Mouse (Mus musculus) gastrocnemius, adult 8-10 months (tissue): ENCODE data around the gene Nos1. TPM values are rescaled to one million over a fixed set of nuclear protein-coding genes. Genes with fewer than 3 reads are reported as not detected.

ENCODE experiments used
- DNase-seq, 2 experiments: peaks; one replicate each; pipeline ENCODE4 v3.0.0; 2022; ENCODE audit warnings: low spot score in 2 of 2
- total RNA-seq, 4 experiments: library from RNA; stranded (reverse); gene quantifications; 2 replicates each; pipeline ENCODE4 v1.2.4; 2022

Nos1 gene
- 10 to 100 TPM; 57.4 to 86.1 (median 70.1) TPM for total RNA-seq

- DNase-seq = peak; percentile 75 to 91
Observed at GRCm38 (mm10) chr5:117780681-117781080, at the start of gene Nos1. Gene Nos1 (plus strand): TSS chr5:117781032.

GRCm38 (mm10) chr5:117731311-117731710, 49.5 kb upstream of the Nos1 start:
- no peak for DNase-seq

- DNase-seq = no peak
Observed at GRCm38 (mm10) chr5:117744654-117745178, 36.1 kb upstream of the Nos1 start.

GRCm38 (mm10) chr5:117749353-117749752, 31.5 kb upstream of the Nos1 start:
- DNase-seq = no peak

GRCm38 (mm10) chr5:117757696-117758482, 22.9 kb upstream of the Nos1 start:
- DNase-seq = no peak

- DNase-seq = no peak
Observed at GRCm38 (mm10) chr5:117761181-117761832, 19.5 kb upstream of the Nos1 start.

- no peak for DNase-seq
Observed at GRCm38 (mm10) chr5:117764496-117764895, 16.3 kb upstream of the Nos1 start.

GRCm38 (mm10) chr5:117779175-117779574, 1.7 kb upstream of the Nos1 start:
- DNase-seq = peak; percentile 86 to 93

GRCm38 (mm10) chr5:117781178-117781577, 346 bp downstream of the Nos1 start:
- no peak for DNase-seq

GRCm38 (mm10) chr5:117790071-117790470, 9.2 kb downstream of the Nos1 start:
- DNase-seq = peak; percentile 29 to 51

GRCm38 (mm10) chr5:117791875-117792274, 11.0 kb downstream of the Nos1 start:
- no peak for DNase-seq

GRCm38 (mm10) chr5:117800849-117801248, 20.0 kb downstream of the Nos1 start:
- DNase-seq = no peak

GRCm38 (mm10) chr5:117802071-117802521, 21.3 kb downstream of the Nos1 start:
- peak; percentile 69 to 81 for DNase-seq

GRCm38 (mm10) chr5:117803551-117803950, 22.7 kb downstream of the Nos1 start:
- no peak for DNase-seq

GRCm38 (mm10) chr5:117810930-117811329, 30.1 kb downstream of the Nos1 start:
- DNase-seq = no peak

GRCm38 (mm10) chr5:117818800-117819199, 38.0 kb downstream of the Nos1 start:
- DNase-seq = no peak

GRCm38 (mm10) chr5:117820445-117820844, 39.6 kb downstream of the Nos1 start:
- no peak for DNase-seq

- no peak for DNase-seq
Observed at GRCm38 (mm10) chr5:117823811-117824210, 43.0 kb downstream of the Nos1 start.

GRCm38 (mm10) chr5:117824486-117824885, 43.7 kb downstream of the Nos1 start:
- DNase-seq = no peak

GRCm38 (mm10) chr5:117825336-117825735, 44.5 kb downstream of the Nos1 start:
- DNase-seq = no peak

- peak; percentile 35 to 36 for DNase-seq
Observed at GRCm38 (mm10) chr5:117827366-117827765, 46.5 kb downstream of the Nos1 start.

- peak; percentile 40 to 53 for DNase-seq
Observed at GRCm38 (mm10) chr5:117836930-117837329, 56.1 kb downstream of the Nos1 start.
